Mouse (Mus musculus) right cerebral cortex, postnatal 10 days (tissue): ENCODE data around the gene Nphs1.
"Not testable (repeated sequence)": the region's sequence is repeated elsewhere in the genome, so short reads cannot be mapped to it uniquely, and the experiment has no call there.

Experiments
- DNase-seq, 2 experiments: peaks; one replicate each; pipeline ENCODE4 v3.0.0; 2021; ENCODE audit warnings: low spot score in 2 of 2

Nphs1 gene

DNA sequence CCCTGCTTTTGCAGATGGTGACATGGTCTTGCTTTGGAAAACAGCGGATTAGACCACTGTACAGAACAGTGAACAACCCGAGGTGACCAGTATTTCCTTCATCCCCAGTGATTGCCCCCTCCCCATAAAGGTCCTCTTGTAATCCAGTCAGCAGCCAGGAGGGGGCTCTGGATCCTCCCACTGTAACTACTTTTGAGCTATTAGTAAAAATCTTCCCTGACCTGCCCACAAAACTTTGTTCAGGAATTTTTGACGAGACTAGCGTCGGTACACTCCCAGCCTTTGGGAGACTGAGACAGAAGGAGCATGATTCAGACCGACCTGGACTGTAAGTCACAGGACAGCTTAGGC lies 32.8 kb downstream of the Nphs1 start:
- no peak for DNase-seq

- peak; percentile 75 to 82 for DNase-seq
These were observed 34.6 kb downstream of the Nphs1 start for GRCm38 (mm10) chr7:30492765-30493164.

- no peak for DNase-seq
These were observed 35.4 kb downstream of the Nphs1 start, which contains the start of gene Prodh2 for GRCm38 (mm10) chr7:30493401-30493931. TSS of gene Prodh2 (plus strand) at chr7:30493622.

- not testable (repeated sequence) for DNase-seq
These were observed 37.5 kb downstream of the Nphs1 start for GRCm38 (mm10) chr7:30495506-30496042.

GRCm38 (mm10) chr7:30501159-30501558 lies 43.0 kb downstream of the Nphs1 start:
- not testable (repeated sequence) for DNase-seq

GRCm38 (mm10) chr7:30508061-30508460 lies 49.9 kb downstream of the Nphs1 start:
- no peak for DNase-seq

DNA sequence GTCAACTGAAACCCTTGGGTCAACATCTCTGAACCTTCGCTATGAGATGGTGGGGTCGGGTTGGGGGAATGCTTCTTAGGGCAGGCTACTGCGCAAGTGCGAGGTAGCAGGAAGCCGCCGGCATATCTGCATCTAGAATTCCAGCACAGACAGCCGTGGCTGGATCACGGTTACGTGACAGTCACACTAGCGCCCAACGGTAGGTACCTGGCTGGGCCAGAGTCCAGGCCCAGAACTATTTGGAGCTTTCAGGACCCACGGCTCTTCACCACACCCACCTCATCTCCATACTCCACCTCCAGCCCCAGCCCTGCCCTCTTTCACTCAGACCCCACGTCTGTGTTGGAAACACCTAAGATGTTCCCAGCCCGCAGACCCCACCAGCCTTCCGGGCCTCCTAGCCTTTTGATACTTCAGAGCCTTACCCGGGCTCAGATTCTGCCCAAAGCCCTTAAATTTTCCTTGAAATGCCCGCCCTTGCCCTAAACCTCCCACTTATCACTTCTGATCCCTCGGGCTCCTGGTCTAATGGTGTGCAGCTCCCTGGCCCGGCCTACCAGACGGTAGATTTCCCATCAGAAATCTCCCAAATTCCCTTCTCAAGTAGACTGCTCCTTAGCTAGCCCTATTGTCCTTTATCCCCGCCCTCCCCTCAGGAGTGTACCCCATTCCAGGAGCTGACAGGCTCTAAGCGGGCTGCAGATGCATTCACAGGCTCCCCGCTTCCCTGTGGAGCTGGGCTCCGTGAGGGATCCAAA lies 57.1 kb downstream of the Nphs1 start:
- no peak for DNase-seq

DNA sequence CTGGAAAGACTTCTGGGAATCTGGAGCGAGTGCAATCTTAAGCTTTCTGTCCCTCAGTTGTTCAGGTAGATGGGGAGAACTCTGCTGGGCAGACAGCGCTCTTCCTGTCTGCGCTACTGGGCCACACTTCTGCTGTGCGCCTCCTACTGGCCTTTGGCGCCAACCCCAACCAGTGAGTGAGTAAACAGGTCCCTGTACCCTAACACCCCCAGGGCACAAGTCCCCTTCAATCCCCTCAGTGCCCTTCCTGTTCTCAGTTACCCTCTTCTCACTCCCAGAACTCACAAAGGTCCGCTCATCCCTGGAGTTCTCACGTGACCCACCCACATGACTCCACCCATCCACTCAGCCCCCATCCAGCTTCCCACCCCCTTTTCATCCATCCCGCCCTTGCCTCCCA lies 60.2 kb downstream of the Nphs1 start:
- no peak for DNase-seq

DNA sequence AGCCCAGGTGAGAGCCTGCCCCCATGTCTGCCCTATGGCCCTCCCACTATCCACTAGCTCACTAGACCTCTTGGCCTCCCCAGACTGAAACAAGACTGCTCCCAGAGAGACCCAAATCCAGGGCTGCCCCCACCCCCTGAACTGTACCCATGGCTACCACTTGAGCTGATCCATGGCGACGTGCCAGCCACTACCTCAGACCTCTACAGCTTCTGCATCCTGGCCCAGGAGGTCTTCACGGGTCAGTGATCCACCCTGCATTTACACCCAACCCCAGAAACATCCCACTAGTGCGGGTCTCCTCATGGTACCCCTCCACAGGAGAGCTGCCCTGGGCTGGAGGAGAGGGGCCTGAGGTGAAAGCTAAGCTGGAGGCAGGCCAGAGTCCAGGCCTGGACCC lies 62.3 kb downstream of the Nphs1 start:
- DNase-seq: peak in 1 of 2 experiments; percentile 66

DNA sequence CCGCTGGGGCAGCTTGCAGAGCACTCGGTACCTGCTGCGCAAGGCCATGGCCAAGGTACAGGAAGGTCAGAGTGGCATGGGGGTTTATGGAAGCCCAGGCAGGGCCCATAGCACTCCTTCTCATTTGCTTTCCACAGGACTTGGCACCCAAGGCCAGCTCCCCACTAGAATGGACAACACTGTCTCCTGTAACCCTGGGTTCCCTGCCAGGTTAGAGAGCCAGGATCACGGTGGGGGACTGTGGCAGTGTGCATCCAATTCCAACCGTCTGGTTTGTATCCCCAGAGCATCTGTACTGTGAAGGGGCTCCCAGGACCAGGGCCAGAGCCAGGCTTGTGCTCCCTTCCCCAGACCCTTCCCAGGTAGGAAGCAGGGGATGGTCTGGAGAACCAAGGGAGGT lies 62.7 kb downstream of the Nphs1 start:
- no peak for DNase-seq

- DNase-seq: no peak
These were observed 64.8 kb downstream of the Nphs1 start for GRCm38 (mm10) chr7:30522871-30523270.

- DNase-seq: no peak
These were observed 66.4 kb downstream of the Nphs1 start for GRCm38 (mm10) chr7:30524487-30524886.

DNA sequence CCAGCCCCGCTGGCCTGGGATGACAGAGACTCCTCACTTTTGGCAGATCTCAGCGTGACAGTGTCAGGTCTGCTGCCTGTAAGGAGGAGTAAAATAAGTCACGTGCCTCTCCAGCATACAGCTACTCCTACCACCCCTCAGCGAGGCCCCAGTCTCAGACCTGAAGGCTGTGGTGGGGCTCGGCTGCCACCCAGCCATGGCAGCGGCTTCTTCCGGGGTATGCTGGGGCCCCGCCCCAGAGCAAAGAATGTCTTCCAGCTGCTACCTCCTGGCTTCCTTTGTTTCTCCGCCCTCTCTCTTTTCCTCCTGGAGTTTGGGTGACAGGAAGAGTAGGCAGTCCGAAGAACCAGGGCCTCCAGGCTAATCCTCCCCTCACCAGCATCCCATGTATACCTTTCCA lies 67.8 kb downstream of the Nphs1 start:
- no peak for DNase-seq

- DNase-seq: no peak
These were observed 68.3 kb downstream of the Nphs1 start for GRCm38 (mm10) chr7:30526399-30526798.

- no peak for DNase-seq
These were observed 68.9 kb downstream of the Nphs1 start for GRCm38 (mm10) chr7:30526981-30527380.

GRCm38 (mm10) chr7:30531291-30531815 lies 73.2 kb downstream of the Nphs1 start:
- peak; percentile 72 to 76 for DNase-seq

- peak in 1 of 2 experiments; percentile 64 for DNase-seq
These were observed 74.8 kb downstream of the Nphs1 start for GRCm38 (mm10) chr7:30532931-30533330.

DNA sequence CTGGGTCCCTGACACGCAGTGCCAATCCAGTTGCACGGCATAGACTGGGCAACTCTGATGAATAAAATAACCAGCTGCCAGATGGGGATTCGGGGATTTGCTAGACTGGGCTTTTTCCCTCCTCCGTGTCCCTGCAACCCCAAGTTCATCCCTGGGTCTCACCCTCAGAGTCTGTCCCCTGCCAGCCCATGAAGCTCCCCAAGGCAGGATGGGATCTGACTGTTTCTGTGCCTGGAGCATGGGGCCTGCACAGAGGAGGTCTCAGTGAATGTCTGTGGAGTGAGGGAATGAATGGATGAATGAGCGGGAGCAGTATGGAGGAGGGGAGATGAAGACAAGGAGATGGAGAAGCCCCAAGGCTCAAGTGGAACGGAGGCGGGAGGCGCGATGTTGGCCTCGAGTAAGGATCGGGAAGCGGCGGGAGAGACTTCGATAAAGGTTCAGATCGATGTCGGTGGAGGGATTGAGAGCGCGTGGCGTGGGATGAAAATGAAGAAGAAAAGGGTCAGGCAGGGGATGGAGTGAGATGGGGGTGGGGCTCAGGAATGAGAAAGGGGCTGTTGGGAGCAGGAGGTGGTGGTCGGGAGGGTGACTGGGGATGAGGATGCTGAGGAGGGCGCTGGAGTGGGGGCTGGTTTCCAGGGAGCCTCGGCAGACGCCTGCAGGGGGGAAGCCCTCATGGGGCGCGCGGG lies 76.0 kb downstream of the Nphs1 start:
- DNase-seq: peak; percentile 60 to 69

DNA sequence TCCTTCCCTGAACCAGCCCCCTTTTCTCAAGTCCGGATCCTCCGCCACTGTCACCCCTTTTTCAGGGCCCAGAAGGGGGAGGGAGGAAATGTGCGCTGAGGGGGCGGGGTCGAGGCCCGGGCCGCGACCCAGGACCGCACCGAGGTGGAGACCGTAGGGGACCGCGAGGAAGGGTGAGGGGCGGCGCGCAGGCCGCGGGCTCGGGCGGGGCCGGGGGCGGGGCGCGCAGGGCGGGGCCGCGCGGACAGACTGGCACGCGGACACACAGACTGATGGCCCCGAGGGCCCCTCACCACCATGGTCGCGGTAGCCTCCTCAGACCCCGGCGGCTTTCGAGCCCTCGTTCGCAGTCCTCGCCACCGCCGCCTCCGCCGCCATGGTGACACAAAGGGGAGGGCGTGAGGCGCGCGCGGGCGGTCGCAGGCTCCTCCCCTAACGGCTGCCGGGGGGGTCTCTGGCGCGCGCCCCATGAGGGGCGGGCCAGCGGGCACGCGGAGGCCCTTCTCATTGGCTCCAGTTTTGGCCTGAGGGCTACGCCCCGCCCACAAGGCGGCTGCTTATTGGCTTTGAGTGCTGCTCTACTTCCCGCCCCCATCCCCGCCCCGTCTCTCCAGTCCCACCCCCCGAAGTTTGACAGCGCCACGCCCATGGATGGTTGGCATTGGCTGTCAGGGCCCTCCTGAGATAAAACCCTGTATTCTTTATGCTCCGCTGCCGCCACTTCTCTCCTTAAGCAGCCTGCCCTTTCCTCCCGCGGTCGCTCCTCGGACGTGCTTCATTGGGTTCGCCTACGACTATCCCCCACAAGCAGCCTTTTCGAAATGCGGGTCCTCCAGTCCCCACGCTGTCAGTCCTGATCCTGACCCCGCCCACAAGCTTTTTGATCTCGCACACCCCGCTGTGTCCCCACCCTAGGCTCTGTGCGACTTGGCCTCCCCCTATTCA lies 76.8 kb downstream of the Nphs1 start, which contains the start of gene Arhgap33:
Gene Arhgap33 (minus strand): TSS at position 428 of the 945 bp plus-strand sequence.
- peak; percentile 99 for DNase-seq
